Mouse (Mus musculus) lung, postnatal 25 days (tissue): ENCODE data around the gene Pi4k2a.

ENCODE experiments used
- DNase-seq: peaks from one replicate; pipeline ENCODE4 v3.0.0; 2022; ENCODE audit warnings: low spot score

The Pi4k2a gene

GRCm38 (mm10) chr19:42089748-42090595, at the start of gene Pi4k2a:
Pi4k2a (plus strand) TSS chr19:42090470.
- peak; percentile 100 for DNase-seq

GRCm38 (mm10) chr19:42043988-42044387, 46.3 kb upstream of the Pi4k2a start:
- no peak for DNase-seq

- peak; percentile 91 for DNase-seq
Observed at GRCm38 (mm10) chr19:42045269-42046102, 44.8 kb upstream of the Pi4k2a start, which contains the start of gene Hoga1. Hoga1 (plus strand) TSS chr19:42045610.

GRCm38 (mm10) chr19:42050251-42050650, 40.0 kb upstream of the Pi4k2a start:
- no peak for DNase-seq

GRCm38 (mm10) chr19:42051351-42051750, 38.9 kb upstream of the Pi4k2a start:
- no peak for DNase-seq

- no peak for DNase-seq
Observed at GRCm38 (mm10) chr19:42051948-42052347, 38.3 kb upstream of the Pi4k2a start, which contains the start of gene 4933411K16Rik. 4933411K16Rik (plus strand) TSS chr19:42052248.

- peak; percentile 37 for DNase-seq
Observed at GRCm38 (mm10) chr19:42054255-42054654, 36.0 kb upstream of the Pi4k2a start.

GRCm38 (mm10) chr19:42055881-42056280, 34.4 kb upstream of the Pi4k2a start:
- DNase-seq, result no peak

- DNase-seq, result no peak
Observed at GRCm38 (mm10) chr19:42056719-42057409, 33.4 kb upstream of the Pi4k2a start.

GRCm38 (mm10) chr19:42058426-42058825, 31.8 kb upstream of the Pi4k2a start:
- DNase-seq, result no peak

- no peak for DNase-seq
Observed at GRCm38 (mm10) chr19:42061443-42061842, 28.8 kb upstream of the Pi4k2a start.

- DNase-seq, result peak; percentile 75
Observed at GRCm38 (mm10) chr19:42068441-42069240, 21.6 kb upstream of the Pi4k2a start.

- peak; percentile 45 for DNase-seq
Observed at GRCm38 (mm10) chr19:42069241-42069525, 21.1 kb upstream of the Pi4k2a start.

- DNase-seq, result no peak
Observed at GRCm38 (mm10) chr19:42071221-42071620, 19.0 kb upstream of the Pi4k2a start.

GRCm38 (mm10) chr19:42071886-42072608, 18.2 kb upstream of the Pi4k2a start:
- DNase-seq, result no peak

GRCm38 (mm10) chr19:42072802-42073201, 17.5 kb upstream of the Pi4k2a start:
- no peak for DNase-seq

GRCm38 (mm10) chr19:42075051-42075450, 15.2 kb upstream of the Pi4k2a start:
- no peak for DNase-seq

- no peak for DNase-seq
Observed at GRCm38 (mm10) chr19:42075992-42076391, 14.3 kb upstream of the Pi4k2a start.

GRCm38 (mm10) chr19:42078566-42078965, 11.7 kb upstream of the Pi4k2a start:
- no peak for DNase-seq

GRCm38 (mm10) chr19:42079006-42079405, 11.3 kb upstream of the Pi4k2a start:
- no peak for DNase-seq

- no peak for DNase-seq
Observed at GRCm38 (mm10) chr19:42079950-42080349, 10.3 kb upstream of the Pi4k2a start.
